ENCODE assay signal across 8 mouse cellular contexts in genomic region chr11:117728841-117729240, GRCm38 (mm10). TPM values are rescaled to one million over a fixed set of nuclear protein-coding genes. Genes with fewer than 3 reads are reported as not detected.
DNase-seq lines count a peak whose midpoint lies in the region; ATAC-seq and TF ChIP-seq lines count a peak whose summit lies in the region.
"Had no signal": no experiment of that assay in that cellular context is flagged by ENCODE, and none has a peak within 500 bp of the region (broad histone marks: within the 10 kb centered on the region; RNA-seq: fewer than 3 reads in every experiment).

No protein-coding gene starts in this region.

- H3K27ac ChIP-seq in heart, embryonic 14.5 days (replicated peaks in 1 of 2; ENCODE audit: control insufficient read depth in 1 of 2, insufficient read depth in 1 of 2, low read depth in 2 of 2, low read length in 2 of 2): peak overlapping the region; percentile 23 to 24; a peak in 2 of 4 replicates
- H3K27ac ChIP-seq in cerebellum, adult 2 months (ENCODE audit: insufficient read depth, low read length): no peak overlapping the region

- H3K9me3 ChIP-seq in heart, embryonic 14.5 days (ENCODE audit: control insufficient read depth, low read length): no peaks in the 10 kb centered on the region
- H3K9me3 ChIP-seq: megakaryocyte, embryonic 14.5 days had no signal

- peaks cover 13% of the 10 kb centered on the region for H3K36me3 ChIP-seq in heart, embryonic 14.5 days (ENCODE audit: control insufficient read depth, insufficient read depth, low read length)

- H3K4me3 ChIP-seq in heart, embryonic 14.5 days (ENCODE audit: control insufficient read depth in 1 of 2, insufficient read depth in 1 of 2, low read depth in 1 of 2, low read length in 2 of 2): no peak overlapping the region
- H3K4me3 ChIP-seq in cerebellum, adult 2 months (replicated peaks; ENCODE audit: insufficient read depth, low read depth, low read length): no peak overlapping the region
- H3K4me3 ChIP-seq: megakaryocyte, embryonic 14.5 days had no signal

- no peak for ATAC-seq in heart, embryonic 14.5 days (ENCODE audit: insufficient number of reproducible peaks, insufficient read depth, low FRiP score, low read depth)

- H3K9ac ChIP-seq in heart, embryonic 14.5 days (ENCODE audit: low read length): no peak overlapping the region

- peak; percentile 74 for DNase-seq in 3T3-L1 (ENCODE audit: low read depth, low spot score)
- peak; percentile 87 for DNase-seq in NIH3T3 (ENCODE audit: low read depth)
- DNase-seq in kidney, postnatal 36 days: peak; percentile 81 to 87
- no peak for DNase-seq in cerebellum, adult 2 months
- no peak for DNase-seq in spleen, postnatal 10 days (ENCODE audit: low spot score in 2 of 2)
- no peak for DNase-seq in thymus, postnatal 10 days (ENCODE audit: low spot score in 2 of 2)

- H3K27me3 ChIP-seq in heart, embryonic 14.5 days (ENCODE audit: control insufficient read depth, insufficient read depth, low read length): no peaks in the 10 kb centered on the region
- H3K27me3 ChIP-seq in cerebellum, adult 2 months (ENCODE audit: control insufficient read depth, insufficient read depth, low read length): no peaks in the 10 kb centered on the region
- H3K27me3 ChIP-seq: megakaryocyte, embryonic 14.5 days had no signal

- no peak overlapping the region for H3K4me2 ChIP-seq in heart, embryonic 14.5 days (ENCODE audit: low read length)

- 41% methylated on average over 1 of the region's 1 CpGs for WGBS in heart, embryonic 14.5 days
- WGBS in cerebellum, adult 2 months: 70% methylated on average over 1 of the region's 1 CpGs

- no peak for TF ChIP-seq CTCF in cerebellum, adult 2 months (IDR thresholded peaks at IDR 0.05; ENCODE audit: borderline replicate concordance, insufficient read depth, low read depth, low read length)

- TF ChIP-seq POLR2A in cerebellum, adult 2 months (IDR thresholded peaks at IDR 0.05; ENCODE audit: borderline replicate concordance, insufficient read depth, low read length): no peak

- H3K4me1 ChIP-seq in heart, embryonic 14.5 days (ENCODE audit: control insufficient read depth in 2 of 2, insufficient read depth in 2 of 2, low read length in 2 of 2): peaks cover 7 to 31% of the 10 kb centered on the region in 2 experiments
- peaks cover 10% of the 10 kb centered on the region for H3K4me1 ChIP-seq in cerebellum, adult 2 months (ENCODE audit: control insufficient read depth, insufficient read depth, low read length)

RNA-seq across cellular contexts. Expression of gene Tmc8, which starts 53.0 kb away (rescaled TPM):
- 1.6 and 2.1 TPM in 2 replicates for polyA plus RNA-seq in heart, embryonic 14.5 days (2014; fragmentation: Nextera tagmentation; extraction: Ambion mirVana)
- 0.17 and 0.29 TPM in 2 replicates for polyA plus RNA-seq in cerebellum, adult 2 months (2012; rRNA removed)

RNA-seq across cellular contexts. Expression of gene Tmc6, which starts 53.2 kb away (rescaled TPM):
- 18.2 and 22.5 TPM in 2 replicates for polyA plus RNA-seq in heart, embryonic 14.5 days (2014; fragmentation: Nextera tagmentation; extraction: Ambion mirVana)
- polyA plus RNA-seq in cerebellum, adult 2 months (2012; rRNA removed): 10.9 and 13.7 TPM in 2 replicates

Comparison
In these comparisons a context has a peak if more than half of its experiments do, and no peak if none do; other contexts are left out.
1. DNase-seq: peak in 3T3-L1 (single experiment), NIH3T3 (single experiment) and kidney, postnatal 36 days (2 of 2); none in cerebellum, adult 2 months (0 of 2), spleen, postnatal 10 days (0 of 2) and thymus, postnatal 10 days (0 of 2).